Mouse (Mus musculus) CH12.LX (cell line): Measurements from ENCODE around the gene Me3. TPM values are rescaled to one million over a fixed set of nuclear protein-coding genes. Genes with fewer than 3 reads are reported as not detected.

Source experiments
- DNase-seq: peaks from one replicate; pipeline ENCODE4 v3.0.0-alpha.2; 2013; ENCODE audit errors: extremely low read depth
- H3K27ac ChIP-seq: 2 replicates; pipeline ENCODE4 v1.5.1; 2012; ENCODE audit warnings: low read depth, mild to moderate bottlenecking, control low read depth, moderate library complexity; ENCODE audit not compliant: insufficient read depth
- H3K27me3 ChIP-seq: replicated peaks from 2 replicates; pipeline ENCODE3; 2012; ENCODE audit warnings: inconsistent platforms
- H3K36me3 ChIP-seq, 2 experiments: replicated peaks in 1 of 2; 2 replicates each; pipeline versions ENCODE3 to v1.6.1; 2012; ENCODE audit warnings: inconsistent platforms in 1 of 2, low read length in 1 of 2, mild to moderate bottlenecking in 1 of 2, mixed read lengths in 1 of 2, moderate library complexity in 1 of 2; ENCODE audit not compliant: control insufficient read depth in 1 of 2, insufficient read depth in 1 of 2
- H3K4me1 ChIP-seq, 2 experiments: 2 replicates each; pipeline ENCODE4 v1.6.1; 2012; ENCODE audit warnings: inconsistent platforms in 1 of 2, moderate library complexity in 1 of 2; ENCODE audit not compliant: insufficient read depth in 2 of 2, control insufficient read depth in 1 of 2
- H3K4me2 ChIP-seq: 2 replicates; pipeline ENCODE4 v1.6.1; 2012; ENCODE audit warnings: low read depth, mild to moderate bottlenecking, control low read depth; ENCODE audit not compliant: poor library complexity, insufficient read depth, severe bottlenecking
- H3K4me3 ChIP-seq, 3 experiments: fragments of 150-350 bp in 1 of 3; sonication (generic) in 1 of 3; replicated peaks in 1 of 3; 2 replicates each; pipeline versions ENCODE3 to v1.5.1; 2011 to 2012; ENCODE audit warnings: low read depth in 2 of 3, low read length in 2 of 3, mild to moderate bottlenecking in 2 of 3, moderate library complexity in 2 of 3, control low read depth in 1 of 3, improper control_type of control experiment in 1 of 3, inconsistent platforms in 1 of 3, mixed read lengths in 1 of 3; ENCODE audit not compliant: poor library complexity in 1 of 3
- H3K79me2 ChIP-seq: replicated peaks from 2 replicates; pipeline ENCODE4 v1.6.1; 2012; ENCODE audit warnings: mild to moderate bottlenecking, moderate library complexity; ENCODE audit not compliant: control insufficient read depth, poor library complexity, insufficient read depth, severe bottlenecking; ENCODE audit errors: extremely low read depth
- H3K9ac ChIP-seq: 2 replicates; pipeline ENCODE4 v1.6.1; 2012; ENCODE audit warnings: low read depth, mild to moderate bottlenecking, control low read depth, moderate library complexity; ENCODE audit not compliant: insufficient read depth
- H3K9me3 ChIP-seq: replicated peaks from 2 replicates; pipeline ENCODE3; 2012; ENCODE audit warnings: low read length, inconsistent platforms, mixed read lengths
- BHLHE40 ChIP-seq: IDR thresholded peaks from 2 replicates; pipeline ENCODE4 v1.6.1; 2011; ENCODE audit warnings: mild to moderate bottlenecking, low read depth, low read length, improper control_type of control experiment
- CHD2 ChIP-seq: IDR thresholded peaks from 2 replicates; pipeline ENCODE4 v1.6.1; 2011; ENCODE audit warnings: low read length, improper control_type of control experiment
- CTCF ChIP-seq, 2 experiments: IDR thresholded peaks in 1 of 2; conservative IDR thresholded peaks in 1 of 2; 2 replicates each; pipeline ENCODE4 v1.5.1; 2011 to 2012; ENCODE audit warnings: low read depth in 2 of 2, low read length in 2 of 2, improper control_type of control experiment in 1 of 2, inconsistent platforms in 1 of 2, mild to moderate bottlenecking in 1 of 2, moderate library complexity in 1 of 2
- EP300 ChIP-seq: IDR thresholded peaks from 2 replicates; pipeline ENCODE4 v1.6.1; 2011; ENCODE audit warnings: low read length, improper control_type of control experiment
- ETS1 ChIP-seq: conservative IDR thresholded peaks from 2 replicates; pipeline ENCODE4 v1.6.1; 2012; ENCODE audit warnings: low read depth, mild to moderate bottlenecking, inconsistent platforms, low read length, improper control_type of control experiment, moderate library complexity
- GABPA ChIP-seq: IDR thresholded peaks from 2 replicates; pipeline ENCODE4 v1.6.1; 2012; ENCODE audit warnings: low read depth, low read length, improper control_type of control experiment, inconsistent platforms; ENCODE audit not compliant: insufficient replicate concordance
- IRF4 ChIP-seq: IDR thresholded peaks from 2 replicates; pipeline ENCODE4 v1.6.1; 2014; ENCODE audit warnings: low read depth, mild to moderate bottlenecking, inconsistent platforms, low read length, improper control_type of control experiment
- JUN ChIP-seq: IDR thresholded peaks from 2 replicates; pipeline ENCODE4 v1.6.1; 2011; ENCODE audit warnings: low read depth, mild to moderate bottlenecking, low read length, improper control_type of control experiment, moderate library complexity; ENCODE audit not compliant: insufficient read depth
- JUND ChIP-seq: conservative IDR thresholded peaks from 2 replicates; pipeline ENCODE4 v1.6.1; 2011; ENCODE audit warnings: low read depth, low read length, improper control_type of control experiment
- MAFK ChIP-seq: IDR thresholded peaks from 2 replicates; pipeline ENCODE4 v1.6.1; 2011; ENCODE audit warnings: low read length, improper control_type of control experiment; ENCODE audit not compliant: insufficient replicate concordance
- MAX ChIP-seq: IDR thresholded peaks from 2 replicates; pipeline ENCODE4 v1.6.1; 2011; ENCODE audit warnings: low read length, improper control_type of control experiment
- MAZ ChIP-seq: IDR thresholded peaks from 2 replicates; pipeline ENCODE4 v1.6.1; 2012; ENCODE audit warnings: low read depth, mild to moderate bottlenecking, inconsistent platforms, low read length, improper control_type of control experiment, moderate library complexity
- MEF2A ChIP-seq: IDR thresholded peaks from 2 replicates; pipeline ENCODE4 v1.6.1; 2014; ENCODE audit warnings: low read depth, mild to moderate bottlenecking, inconsistent platforms, low read length, improper control_type of control experiment, borderline replicate concordance
- NELFE ChIP-seq: IDR thresholded peaks from 2 replicates; pipeline ENCODE4 v1.6.1; 2011; ENCODE audit warnings: low read depth, low read length, improper control_type of control experiment
- NRF1 ChIP-seq: IDR thresholded peaks from 2 replicates; pipeline ENCODE4 v1.6.1; 2014; ENCODE audit warnings: low read depth, mild to moderate bottlenecking, inconsistent platforms, low read length, improper control_type of control experiment, moderate library complexity
- POLR2A ChIP-seq: IDR thresholded peaks from 2 replicates; pipeline ENCODE4 v1.6.1; 2011; ENCODE audit warnings: low read depth, mild to moderate bottlenecking, improper control_type of control experiment, low read length
- POLR2AphosphoS2 ChIP-seq: IDR thresholded peaks from 2 replicates; pipeline ENCODE4 v1.6.1; 2011; ENCODE audit warnings: low read depth, low read length, improper control_type of control experiment
- RCOR1 ChIP-seq: conservative IDR thresholded peaks from 2 replicates; pipeline ENCODE4 v1.6.1; 2012; ENCODE audit warnings: low read depth, mild to moderate bottlenecking, inconsistent platforms, low read length, improper control_type of control experiment
- SIN3A ChIP-seq: IDR thresholded peaks from 2 replicates; pipeline ENCODE4 v1.6.1; 2012; ENCODE audit warnings: low read length, improper control_type of control experiment, inconsistent platforms
- USF1 ChIP-seq: IDR thresholded peaks from 2 replicates; pipeline ENCODE4 v1.6.1; 2014; ENCODE audit warnings: low read depth, mild to moderate bottlenecking, inconsistent platforms, low read length, improper control_type of control experiment
- ZC3H11A ChIP-seq: IDR thresholded peaks from 2 replicates; pipeline ENCODE4 v1.6.1; 2012; ENCODE audit warnings: low read depth, mild to moderate bottlenecking, inconsistent platforms, low read length, improper control_type of control experiment
- dilution Hi-C: fragments of 300-500 bp; cut with MboI; formaldehyde crosslinking; loops from 2 replicates; pipeline ENCODE4 v1.14.3; 2020; ENCODE audit warnings: low sequenced_read_pairs; ENCODE audit not compliant: extremely low pct_unique_long_range_greater_than_20kb, extremely low pct_ligation_motif_present
- in situ Hi-C: fragments of 300-500 bp; cut with MboI; formaldehyde crosslinking; loops from 3 replicates; pipeline ENCODE4 v1.14.3; 2019; ENCODE audit warnings: low sequenced_read_pairs, low pct_ligation_motif_present, low pct_unique_long_range_greater_than_20kb, mixed read lengths
- polyA plus RNA-seq: library from polyadenylated mRNA; unstranded; fragments of >175 nt; gene quantifications from 2 replicates; pipeline ENCODE4 v1.2.1, GENCODE M21; 2012; ENCODE audit warnings: low read depth; ENCODE audit not compliant: insufficient read length
- total RNA-seq, 2 experiments: library from RNA; depleted of rRNA; stranded (reverse); fragments of 300-350 nt in 1 of 2; fragments of >200 nt in 1 of 2; gene quantifications; 2 replicates each; pipeline ENCODE4 v1.2.3; 2012 to 2014

Gene Me3
- total and polyA plus RNA-seq, 3 experiments: not detected

DNA sequence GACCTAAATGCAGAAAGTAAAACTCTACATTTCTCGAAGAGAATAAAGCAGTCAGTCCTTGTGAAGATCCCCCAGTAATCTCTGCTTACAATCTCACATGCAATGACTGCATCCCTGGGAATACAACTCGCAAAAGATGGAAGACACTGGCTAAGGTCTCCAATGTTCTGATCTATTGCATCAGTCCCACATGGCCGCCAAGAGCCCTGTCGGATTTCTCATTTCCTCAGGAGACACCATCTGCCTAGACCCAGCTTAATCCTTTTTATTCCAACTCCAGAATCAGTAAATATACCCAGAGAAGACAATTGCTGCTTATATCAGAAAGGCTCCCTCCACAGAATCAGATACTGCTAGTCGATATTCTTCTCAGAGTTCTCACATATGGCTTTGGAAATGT, 220.9 kb downstream of the Me3 start:
- no peak for TF ChIP-seq JUN
- no peak for TF ChIP-seq RCOR1
- TF ChIP-seq BHLHE40: no peak
- H3K4me1 ChIP-seq: no peaks in the 10 kb centered on the region
- no peak overlapping the region for H3K4me2 ChIP-seq
- dilution Hi-C loops (no loop called here), in situ Hi-C loops (no loop called here)
- no peaks in the 10 kb centered on the region for H3K9me3 ChIP-seq
- no peak overlapping the region for H3K27ac ChIP-seq
- no peak overlapping the region for H3K4me3 ChIP-seq
- no peaks in the 10 kb centered on the region for H3K79me2 ChIP-seq
- DNase-seq: no peak
- H3K36me3 ChIP-seq: no peaks in the 10 kb centered on the region
- no peak overlapping the region for H3K9ac ChIP-seq
- H3K27me3 ChIP-seq: no peaks in the 10 kb centered on the region

DNA sequence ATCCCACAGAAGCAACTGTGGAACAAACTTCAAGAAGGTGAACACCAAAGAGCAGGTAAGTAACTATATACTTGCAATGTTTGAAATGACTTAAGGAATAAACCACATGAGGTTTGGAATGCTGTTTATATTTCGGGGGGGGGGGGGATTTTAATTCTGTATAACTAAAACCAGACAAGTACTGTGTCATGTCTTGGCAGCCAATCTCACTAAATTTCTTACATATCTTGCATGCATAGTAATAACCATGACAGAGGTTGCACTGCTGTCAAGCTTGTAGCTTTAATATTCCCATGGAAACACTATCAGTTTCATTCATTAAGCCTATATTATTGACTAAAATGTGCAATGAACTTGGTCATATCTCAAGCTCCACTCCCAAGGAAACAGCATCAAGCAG, 223.0 kb downstream of the Me3 start:
- dilution Hi-C loops: no loop called here
- no peak overlapping the region for H3K9ac ChIP-seq
- H3K4me1 ChIP-seq: no peaks in the 10 kb centered on the region
- in situ Hi-C loops: no loop called here
- H3K27me3 ChIP-seq: no peaks in the 10 kb centered on the region
- no peak overlapping the region for H3K27ac ChIP-seq
- H3K36me3 ChIP-seq: no peaks in the 10 kb centered on the region
- no peak overlapping the region for H3K4me2 ChIP-seq
- H3K9me3 ChIP-seq: no peaks in the 10 kb centered on the region
- TF ChIP-seq POLR2A: no peak
- no peak for TF ChIP-seq MAZ
- TF ChIP-seq MAX: no peak
- no peak for TF ChIP-seq SIN3A
- no peak for TF ChIP-seq CHD2
- no peak overlapping the region for H3K4me3 ChIP-seq
- no peak for DNase-seq
- no peaks in the 10 kb centered on the region for H3K79me2 ChIP-seq

DNA sequence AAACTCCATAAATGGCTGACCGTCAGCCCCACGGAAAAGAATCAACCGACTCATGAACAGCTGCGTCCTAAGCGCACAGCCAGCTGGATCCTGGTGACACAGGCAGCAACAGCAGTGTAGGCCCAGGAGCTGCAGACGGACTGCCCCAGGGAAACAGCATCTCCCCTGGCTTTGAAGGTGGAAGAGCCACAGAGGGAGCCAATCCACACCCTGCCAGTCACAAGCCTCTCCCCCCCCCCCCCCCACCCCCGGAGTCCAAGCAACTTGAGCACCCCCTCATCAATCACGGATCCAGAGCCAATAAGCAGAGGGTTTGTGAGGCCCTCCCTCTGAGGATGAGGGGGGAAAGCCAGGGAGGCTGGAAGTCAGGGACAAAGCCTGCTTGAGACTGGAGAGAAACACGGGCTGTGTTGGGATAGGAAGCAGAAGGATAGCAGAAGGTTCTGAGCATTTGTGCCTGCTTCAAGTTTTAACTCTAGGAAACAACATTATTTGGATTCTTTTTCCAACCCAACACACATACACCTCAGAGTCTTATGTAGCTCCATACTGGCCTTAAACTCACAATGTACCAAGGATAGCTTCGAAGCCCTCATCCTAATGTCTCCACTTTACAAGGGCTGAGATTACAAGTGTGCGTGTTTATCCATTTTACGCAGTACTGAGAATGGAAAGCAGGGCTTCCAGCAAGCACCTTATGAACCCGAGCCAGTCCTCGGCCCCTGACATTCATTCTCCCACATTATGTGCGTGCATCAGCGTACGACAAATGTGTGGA, 224.4 kb downstream of the Me3 start:
- H3K79me2 ChIP-seq: no peaks in the 10 kb centered on the region
- dilution Hi-C loops: no loop called here
- no peaks in the 10 kb centered on the region for H3K27me3 ChIP-seq
- no peak for DNase-seq
- no peaks in the 10 kb centered on the region for H3K9me3 ChIP-seq
- no peak overlapping the region for H3K27ac ChIP-seq
- no peak overlapping the region for H3K4me2 ChIP-seq
- H3K4me3 ChIP-seq: no peak overlapping the region
- H3K4me1 ChIP-seq: no peaks in the 10 kb centered on the region
- in situ Hi-C loops: no loop called here
- H3K36me3 ChIP-seq: no peaks in the 10 kb centered on the region
- H3K9ac ChIP-seq: no peak overlapping the region
- no peak for TF ChIP-seq MAFK
- TF ChIP-seq JUN: no peak
- TF ChIP-seq POLR2AphosphoS2: no peak
- no peak for TF ChIP-seq IRF4
- no peak for TF ChIP-seq POLR2A
- no peak for TF ChIP-seq CTCF (conservative IDR thresholded peaks at IDR 0.05 in 1 of 2, IDR thresholded peaks at IDR 0.05 in 1 of 2; ENCODE audit: low read depth in 2 of 2, low read length in 2 of 2)
- TF ChIP-seq BHLHE40: no peak
- TF ChIP-seq JUND: no peak
- no peak for TF ChIP-seq EP300
- TF ChIP-seq GABPA: no peak
- no peak for TF ChIP-seq USF1
- TF ChIP-seq CHD2: no peak
- no peak for TF ChIP-seq ETS1
- no peak for TF ChIP-seq NELFE
- TF ChIP-seq RCOR1: no peak
- no peak for TF ChIP-seq SIN3A
- no peak for TF ChIP-seq NRF1
- no peak for TF ChIP-seq MEF2A
- TF ChIP-seq ZC3H11A: no peak
- TF ChIP-seq, all 38 proteins: peak for 0
